Mouse (Mus musculus): Measurements from ENCODE around the gene Olfr558.

DNA sequence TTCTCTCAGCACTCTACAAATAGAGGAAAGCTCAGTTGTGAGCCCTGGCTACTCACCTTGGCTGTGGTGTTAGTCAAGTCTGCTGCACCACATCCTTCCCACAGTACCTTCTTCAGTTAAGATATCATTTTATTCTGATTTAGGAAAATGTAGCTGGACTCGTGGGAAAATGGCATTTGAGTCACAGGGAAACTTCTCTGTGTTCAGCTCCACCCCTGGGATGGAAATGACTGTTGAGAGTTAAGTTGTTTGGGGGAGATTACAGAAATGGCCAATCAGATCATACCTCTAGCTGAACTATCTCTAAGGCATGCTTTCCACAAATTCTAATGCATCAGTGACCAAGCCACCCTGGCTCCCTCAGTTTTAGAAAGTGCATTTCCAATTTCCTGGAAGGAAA lies 17.0 kb downstream of the Olfr558 start, which contains the start of gene Olfr33:
- TF ChIP-seq CTCF (IDR thresholded peaks at IDR 0.05; ENCODE audit: control insufficient read depth, insufficient read depth, insufficient read length) (no peak), USF1 (IDR thresholded peaks at IDR 0.05; ENCODE audit: low read depth) (no peak), MYOD1 (IDR thresholded peaks at IDR 0.05; ENCODE audit: control insufficient read depth, insufficient read length, low read depth) (no peak)
